Mouse (Mus musculus) thymus, postnatal 0 days (tissue): Measurements from ENCODE around the gene D10Jhu81e. TPM values are rescaled to one million over a fixed set of nuclear protein-coding genes. Genes with fewer than 3 reads are reported as not detected.

Experiments used
- DNase-seq: peaks from one replicate; pipeline ENCODE4 v3.0.0-alpha.2; 2015; ENCODE audit warnings: low spot score
- polyA plus RNA-seq: library from polyadenylated mRNA; unstranded; fragments of >200 nt; fragmentation: Nextera tagmentation; extraction: Ambion mirVana; gene quantifications from 2 replicates; pipeline ENCODE4 v1.2.1, GENCODE M21; 2015

D10Jhu81e gene
- polyA plus RNA-seq, 1 experiment from 2014 or later: 28.9 TPM

GRCm38 (mm10) chr10:78163923-78164322 lies 5.7 kb downstream of the D10Jhu81e start:
- peak; percentile 67 for DNase-seq

- no peak for DNase-seq
These were observed 6.3 kb downstream of the D10Jhu81e start for GRCm38 (mm10) chr10:78163241-78163640.

- no peak for DNase-seq
These were observed 6.9 kb downstream of the D10Jhu81e start for GRCm38 (mm10) chr10:78162646-78163045.

- no peak for DNase-seq
These were observed 8.5 kb downstream of the D10Jhu81e start for GRCm38 (mm10) chr10:78161096-78161495.

- peak; percentile 76 for DNase-seq
These were observed 9.1 kb downstream of the D10Jhu81e start for GRCm38 (mm10) chr10:78160369-78161095.

- peak; percentile 80 for DNase-seq
These were observed 9.7 kb downstream of the D10Jhu81e start for GRCm38 (mm10) chr10:78159906-78160305.

- DNase-seq: peak; percentile 70
These were observed 10.2 kb downstream of the D10Jhu81e start for GRCm38 (mm10) chr10:78159252-78159878.

- no peak for DNase-seq
These were observed 11.5 kb downstream of the D10Jhu81e start for GRCm38 (mm10) chr10:78158041-78158440.

GRCm38 (mm10) chr10:78156926-78157325 lies 12.7 kb downstream of the D10Jhu81e start:
- DNase-seq: no peak

GRCm38 (mm10) chr10:78148834-78149766 lies 20.5 kb downstream of the D10Jhu81e start:
- no peak for DNase-seq

- DNase-seq: no peak
These were observed 21.6 kb downstream of the D10Jhu81e start for GRCm38 (mm10) chr10:78147908-78148441.

- DNase-seq: no peak
These were observed 25.7 kb downstream of the D10Jhu81e start for GRCm38 (mm10) chr10:78143727-78144505.

- DNase-seq: no peak
These were observed 28.7 kb downstream of the D10Jhu81e start for GRCm38 (mm10) chr10:78140843-78141242.

- DNase-seq: no peak
These were observed 29.4 kb downstream of the D10Jhu81e start for GRCm38 (mm10) chr10:78140251-78140600.

- no peak for DNase-seq
These were observed 29.9 kb downstream of the D10Jhu81e start for GRCm38 (mm10) chr10:78139572-78140250.

- DNase-seq: no peak
These were observed 30.6 kb downstream of the D10Jhu81e start for GRCm38 (mm10) chr10:78138812-78139523.

GRCm38 (mm10) chr10:78137191-78137590 lies 32.4 kb downstream of the D10Jhu81e start:
- no peak for DNase-seq

GRCm38 (mm10) chr10:78135947-78136346 lies 33.6 kb downstream of the D10Jhu81e start:
- DNase-seq: no peak

GRCm38 (mm10) chr10:78134975-78135798 lies 34.4 kb downstream of the D10Jhu81e start:
- DNase-seq: no peak
